Mouse (Mus musculus) liver, adult (tissue): ENCODE data around the gene Taf1b.

Source experiments
- GATA4 ChIP-seq: IDR thresholded peaks from 2 replicates; pipeline ENCODE4 v1.6.1; 2014; ENCODE audit warnings: mild to moderate bottlenecking, low read length; ENCODE audit not compliant: insufficient replicate concordance

Taf1b gene

GRCm38 (mm10) chr12:24592956-24593672, 95.0 kb downstream of the Taf1b start:
- TF ChIP-seq GATA4 = peak; percentile 23; the same call in 1 of the 2 replicates

- no peak for TF ChIP-seq GATA4
Measured at GRCm38 (mm10) chr12:24597376-24597775, 99.2 kb downstream of the Taf1b start.

- no peak for TF ChIP-seq GATA4
Measured at GRCm38 (mm10) chr12:24599366-24599895, 101.3 kb downstream of the Taf1b start.

- no peak for TF ChIP-seq GATA4
Measured at GRCm38 (mm10) chr12:24600074-24600473, 101.9 kb downstream of the Taf1b start.

GRCm38 (mm10) chr12:24600806-24601205, 102.6 kb downstream of the Taf1b start:
- TF ChIP-seq GATA4 = no peak

GRCm38 (mm10) chr12:24603266-24603665, 105.1 kb downstream of the Taf1b start:
- no peak for TF ChIP-seq GATA4

GRCm38 (mm10) chr12:24606166-24606565, 108.0 kb downstream of the Taf1b start:
- no peak for TF ChIP-seq GATA4
